18 mouse cellular contexts compared by ENCODE assay signal in the genomic region with DNA sequence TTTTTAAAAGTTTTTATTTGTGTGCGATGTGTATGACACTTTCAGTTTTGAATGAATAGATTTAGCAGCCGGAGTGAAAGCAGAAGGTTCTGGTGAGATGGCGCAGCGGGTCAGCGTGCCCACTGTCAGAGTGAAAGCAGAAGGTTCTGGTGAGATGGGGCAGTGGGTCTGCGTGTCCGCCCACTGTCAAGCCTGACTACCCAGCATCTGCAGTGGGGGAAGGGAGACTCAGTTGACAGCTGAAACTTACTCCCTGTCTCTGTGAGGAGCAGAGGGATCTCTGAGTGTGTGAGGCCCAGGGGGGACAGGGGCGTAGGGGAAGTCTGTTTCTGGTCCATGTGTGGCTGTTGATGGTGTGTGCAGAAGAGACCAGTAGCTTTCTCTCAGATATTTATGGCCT. TPM values are rescaled to one million over a fixed set of nuclear protein-coding genes. Genes with fewer than 3 reads are reported as not detected.
DNase-seq lines count a peak whose midpoint lies in the region; ATAC-seq lines count a peak whose summit lies in the region.
"Had no signal": no experiment of that assay in that cellular context is flagged by ENCODE, and none has a peak within 500 bp of the region (broad histone marks: within the 10 kb centered on the region; RNA-seq: fewer than 3 reads in every experiment).

No protein-coding gene starts in this region.

- H3K4me2 ChIP-seq in heart, embryonic 11.5 days, result no peak overlapping the region
- H3K4me2 ChIP-seq in limb, embryonic 12.5 days, result no peak overlapping the region
- H3K4me2 ChIP-seq: embryonic facial prominence, embryonic 15.5 days; limb, embryonic 13.5 days; midbrain, embryonic 13.5 days had no signal

- DNase-seq in heart, embryonic 10.5 days (ENCODE audit: low spot score), result no peak
- no peak for DNase-seq in limb, embryonic 10.5 days (ENCODE audit: low spot score)
- DNase-seq in spleen, postnatal 36 days (ENCODE audit: low spot score in 2 of 2), result peak; percentile 64 to 71
- DNase-seq in spleen, postnatal 10 days (ENCODE audit: low spot score in 2 of 2), result no peak
- no peak for DNase-seq in urinary bladder, postnatal 25 days (ENCODE audit: low spot score)
- DNase-seq in ovary, postnatal 14 days (ENCODE audit: low spot score), result no peak
- DNase-seq: cerebellum, adult 9-10 months; heart, adult 18-20 months; kidney, postnatal 10 days; lung, adult 2 months had no signal

- peaks cover 18% of the 10 kb centered on the region for H3K36me3 ChIP-seq in heart, embryonic 11.5 days (ENCODE audit: control insufficient read depth, insufficient read depth, low read length)
- peaks cover 47% of the 10 kb centered on the region for H3K36me3 ChIP-seq in heart, embryonic 10.5 days
- H3K36me3 ChIP-seq in limb, embryonic 12.5 days, result peaks cover 45% of the 10 kb centered on the region
- peaks cover 51% of the 10 kb centered on the region for H3K36me3 ChIP-seq in limb, embryonic 10.5 days

- no peak overlapping the region for H3K4me3 ChIP-seq in heart, embryonic 11.5 days (ENCODE audit: low read depth, low read length)
- H3K4me3 ChIP-seq in heart, embryonic 10.5 days, result no peak overlapping the region
- no peak overlapping the region for H3K4me3 ChIP-seq in limb, embryonic 12.5 days (replicated peaks)
- H3K4me3 ChIP-seq in limb, embryonic 10.5 days, result no peak overlapping the region
- H3K4me3 ChIP-seq: embryonic facial prominence, embryonic 15.5 days; forebrain, embryonic 10.5 days; limb, embryonic 13.5 days; midbrain, embryonic 13.5 days had no signal

- H3K9ac ChIP-seq in heart, embryonic 11.5 days (ENCODE audit: low read depth, low read length), result peak overlapping the region; percentile 30; the same call in 1 of the 2 replicates
- H3K9ac ChIP-seq in limb, embryonic 12.5 days (replicated peaks), result no peak overlapping the region; the same call in 1 of the 2 replicates
- H3K9ac ChIP-seq: embryonic facial prominence, embryonic 15.5 days; limb, embryonic 13.5 days; midbrain, embryonic 13.5 days had no signal

- ATAC-seq in heart, embryonic 11.5 days (replicated peaks; ENCODE audit: insufficient number of reproducible peaks, low FRiP score, low TSS enrichment), result no peak
- no peak for ATAC-seq in limb, embryonic 12.5 days (ENCODE audit: insufficient number of reproducible peaks, insufficient read depth, low FRiP score, low TSS enrichment, low read depth)
- ATAC-seq: midbrain, embryonic 13.5 days; Patski had no signal

- no peaks in the 10 kb centered on the region for H3K9me3 ChIP-seq in heart, embryonic 11.5 days (replicated peaks; ENCODE audit: control insufficient read depth, low read length)
- H3K9me3 ChIP-seq in heart, embryonic 10.5 days, result no peaks in the 10 kb centered on the region
- no peaks in the 10 kb centered on the region for H3K9me3 ChIP-seq in limb, embryonic 12.5 days
- H3K9me3 ChIP-seq in limb, embryonic 10.5 days (replicated peaks), result no peaks in the 10 kb centered on the region
- H3K9me3 ChIP-seq: embryonic facial prominence, embryonic 15.5 days; forebrain, embryonic 10.5 days; limb, embryonic 13.5 days; midbrain, embryonic 13.5 days had no signal

- peaks cover 14% of the 10 kb centered on the region for H3K4me1 ChIP-seq in heart, embryonic 11.5 days (ENCODE audit: control insufficient read depth, insufficient read depth, low read length)
- peaks cover 42% of the 10 kb centered on the region for H3K4me1 ChIP-seq in heart, embryonic 10.5 days
- H3K4me1 ChIP-seq in limb, embryonic 12.5 days (replicated peaks), result peaks cover 6% of the 10 kb centered on the region
- peaks cover 19% of the 10 kb centered on the region for H3K4me1 ChIP-seq in limb, embryonic 10.5 days

- H3K27ac ChIP-seq in heart, embryonic 11.5 days (ENCODE audit: low read depth, low read length), result no peak overlapping the region
- H3K27ac ChIP-seq in heart, embryonic 10.5 days, result no peak overlapping the region
- peak overlapping the region; percentile 20; the same call in 1 of the 2 replicates for H3K27ac ChIP-seq in limb, embryonic 12.5 days
- H3K27ac ChIP-seq in limb, embryonic 10.5 days, result no peak overlapping the region
- H3K27ac ChIP-seq: embryonic facial prominence, embryonic 15.5 days; forebrain, embryonic 10.5 days; limb, embryonic 13.5 days; macrophage; midbrain, embryonic 13.5 days had no signal

- 77% methylated on average over 8 of the region's 8 CpGs for WGBS in heart, embryonic 11.5 days (ENCODE audit: insufficient replicate concordance)
- WGBS in heart, embryonic 10.5 days, result 78% methylated on average over 8 of the region's 8 CpGs
- WGBS in limb, embryonic 12.5 days, result 85% methylated on average over 8 of the region's 8 CpGs
- WGBS in limb, embryonic 10.5 days, result 84% methylated on average over 8 of the region's 8 CpGs

- no peaks in the 10 kb centered on the region for H3K27me3 ChIP-seq in heart, embryonic 11.5 days (ENCODE audit: control insufficient read depth, insufficient read depth, low read length)
- no peaks in the 10 kb centered on the region for H3K27me3 ChIP-seq in heart, embryonic 10.5 days (ENCODE audit: insufficient read depth, poor library complexity, severe bottlenecking)
- no peaks in the 10 kb centered on the region for H3K27me3 ChIP-seq in limb, embryonic 12.5 days
- no peaks in the 10 kb centered on the region for H3K27me3 ChIP-seq in limb, embryonic 10.5 days (ENCODE audit: low read depth, poor library complexity, severe bottlenecking)
- H3K27me3 ChIP-seq: embryonic facial prominence, embryonic 15.5 days; limb, embryonic 13.5 days; midbrain, embryonic 13.5 days; Patski had no signal

RNA-seq across cellular contexts. Expression of gene Rps11, which starts 6.7 kb away (rescaled TPM):
- 1,168 and 1,305 TPM in 2 replicates for polyA plus RNA-seq in heart, embryonic 11.5 days (2014; fragmentation: Nextera tagmentation; extraction: Ambion mirVana)
- polyA plus RNA-seq in heart, embryonic 10.5 days (2016; fragmentation: Nextera tagmentation; extraction: Ambion mirVana), result 1,266 and 1,534 TPM in 2 replicates
- 1,572 and 1,576 TPM in 2 replicates for polyA plus RNA-seq in limb, embryonic 12.5 days (2016; fragmentation: Nextera tagmentation; extraction: Ambion mirVana)
- 1,846 and 2,302 TPM in 2 replicates for polyA plus RNA-seq in limb, embryonic 10.5 days (2016; fragmentation: Nextera tagmentation; extraction: Ambion mirVana)

RNA-seq across cellular contexts. Expression of gene Rpl13a, which starts 11.0 kb away (rescaled TPM):
- 981 and 1,056 TPM in 2 replicates for polyA plus RNA-seq in heart, embryonic 11.5 days (2014; fragmentation: Nextera tagmentation; extraction: Ambion mirVana)
- polyA plus RNA-seq in heart, embryonic 10.5 days (2016; fragmentation: Nextera tagmentation; extraction: Ambion mirVana), result 873 and 1,060 TPM in 2 replicates
- 1,352 and 1,447 TPM in 2 replicates for polyA plus RNA-seq in limb, embryonic 12.5 days (2016; fragmentation: Nextera tagmentation; extraction: Ambion mirVana)
- 1,210 and 1,327 TPM in 2 replicates for polyA plus RNA-seq in limb, embryonic 10.5 days (2016; fragmentation: Nextera tagmentation; extraction: Ambion mirVana)

RNA-seq across cellular contexts. Expression of gene Fcgrt, which starts 13.9 kb away (rescaled TPM):
- polyA plus RNA-seq in heart, embryonic 11.5 days (2014; fragmentation: Nextera tagmentation; extraction: Ambion mirVana), result 15.1 and 20.5 TPM in 2 replicates
- 7.8 and 10.2 TPM in 2 replicates for polyA plus RNA-seq in heart, embryonic 10.5 days (2016; fragmentation: Nextera tagmentation; extraction: Ambion mirVana)
- polyA plus RNA-seq in limb, embryonic 12.5 days (2016; fragmentation: Nextera tagmentation; extraction: Ambion mirVana), result 12.3 and 13.4 TPM in 2 replicates
- polyA plus RNA-seq in limb, embryonic 10.5 days (2016; fragmentation: Nextera tagmentation; extraction: Ambion mirVana), result 5.2 and 7.8 TPM in 2 replicates

RNA-seq across cellular contexts. Expression of gene Gm45713, which starts 18.5 kb away (rescaled TPM):
- polyA plus RNA-seq in heart, embryonic 11.5 days (2014; fragmentation: Nextera tagmentation; extraction: Ambion mirVana), result 0.21 TPM in 2 replicates
- 0.36 and 0.58 TPM in 2 replicates for polyA plus RNA-seq in heart, embryonic 10.5 days (2016; fragmentation: Nextera tagmentation; extraction: Ambion mirVana)
- 0.32 TPM in 1 of 2 replicates, not detected in the other for polyA plus RNA-seq in limb, embryonic 12.5 days (2016; fragmentation: Nextera tagmentation; extraction: Ambion mirVana)
- not detected in 2 replicates for polyA plus RNA-seq in limb, embryonic 10.5 days (2016; fragmentation: Nextera tagmentation; extraction: Ambion mirVana)
- polyA plus RNA-seq: macrophage; midbrain, embryonic 13.5 days; Patski had no signal

RNA-seq across cellular contexts. Expression of gene Flt3l, which starts 18.7 kb away (rescaled TPM):
- 1.6 and 2.5 TPM in 2 replicates for polyA plus RNA-seq in heart, embryonic 11.5 days (2014; fragmentation: Nextera tagmentation; extraction: Ambion mirVana)
- polyA plus RNA-seq in heart, embryonic 10.5 days (2016; fragmentation: Nextera tagmentation; extraction: Ambion mirVana), result 2.5 and 3.1 TPM in 2 replicates
- 0.71 and 0.83 TPM in 2 replicates for polyA plus RNA-seq in limb, embryonic 12.5 days (2016; fragmentation: Nextera tagmentation; extraction: Ambion mirVana)
- 1.4 and 1.5 TPM in 2 replicates for polyA plus RNA-seq in limb, embryonic 10.5 days (2016; fragmentation: Nextera tagmentation; extraction: Ambion mirVana)

Comparison
In these comparisons a context has a peak if more than half of its experiments do, and no peak if none do; other contexts are left out.
1. DNase-seq: peak in spleen, postnatal 36 days (2 of 2); none in heart, embryonic 10.5 days (single experiment), limb, embryonic 10.5 days (single experiment), spleen, postnatal 10 days (0 of 2), urinary bladder, postnatal 25 days (single experiment) and ovary, postnatal 14 days (single experiment).